Mouse (Mus musculus) hindbrain, postnatal 0 days (tissue): ENCODE data around the gene Hbq1b. TPM values are rescaled to one million over a fixed set of nuclear protein-coding genes. Genes with fewer than 3 reads are reported as not detected.

Experiments
- ATAC-seq: fragments of 200-750 bp; cut with Nextera tagmentation; 2 replicates; pipeline ENCODE4 v1.8.0; 2017; ENCODE audit warnings: mild to moderate bottlenecking, moderate TSS enrichment, moderate library complexity
- DNase-seq: peaks from one replicate; pipeline ENCODE4 v3.0.0-alpha.2; 2015; ENCODE audit warnings: low spot score
- H3K27ac ChIP-seq: fragments of 300-500 bp; sonication (generic); 2 replicates; pipeline ENCODE4 v1.5.1; 2014; ENCODE audit warnings: mild to moderate bottlenecking
- H3K27me3 ChIP-seq: fragments of 300-500 bp; sonication (generic); 2 replicates; pipeline ENCODE4 v1.6.1; 2014; ENCODE audit warnings: low read length, mixed read lengths; ENCODE audit not compliant: insufficient read depth
- H3K36me3 ChIP-seq: fragments of 300-500 bp; sonication (generic); 2 replicates; pipeline ENCODE4 v1.6.1; 2014; ENCODE audit warnings: low read length, mixed read lengths; ENCODE audit not compliant: insufficient read depth
- H3K4me1 ChIP-seq: fragments of 300-500 bp; sonication (generic); 2 replicates; pipeline ENCODE4 v1.6.1; 2014; ENCODE audit warnings: antibody characterized with exemption, low read length, mixed read lengths; ENCODE audit not compliant: insufficient read depth
- H3K4me2 ChIP-seq: fragments of 300-500 bp; sonication (generic); 2 replicates; pipeline ENCODE4 v1.6.1; 2014; ENCODE audit warnings: low read depth, mild to moderate bottlenecking, low read length, moderate library complexity, mixed read lengths
- H3K4me3 ChIP-seq: fragments of 300-500 bp; sonication (generic); 2 replicates; pipeline ENCODE4 v1.5.1; 2014; ENCODE audit warnings: low read length
- H3K9ac ChIP-seq: fragments of 300-500 bp; sonication (generic); replicated peaks from 2 replicates; pipeline ENCODE4 v1.6.1; 2014; ENCODE audit warnings: mild to moderate bottlenecking, low read length, moderate library complexity, mixed read lengths
- H3K9me3 ChIP-seq: fragments of 300-500 bp; sonication (generic); 2 replicates; pipeline ENCODE4 v1.6.1; 2016; ENCODE audit warnings: low read length, mixed read lengths
- CTCF ChIP-seq: IDR thresholded peaks from 2 replicates; pipeline ENCODE4 v1.5.1; 2016; ENCODE audit warnings: antibody characterized with exemption, control low read depth, low read depth
- WGBS: fragments of 180-500 bp; shearing (Covaris S2); extraction: QIAGEN DNeasy Blood & Tissue Kit; methylation state at CpG from one replicate; pipeline ENCODE4 v1.1.7; 2014; 5-methylcytosine and 5-hydroxymethylcytosine counted together
- polyA plus RNA-seq: library from polyadenylated mRNA; unstranded; fragments of >200 nt; fragmentation: Nextera tagmentation; extraction: Ambion mirVana; gene quantifications from 2 replicates; pipeline ENCODE4 v1.2.1, GENCODE M21; 2015
- total RNA-seq: library from RNA; depleted of rRNA; stranded (reverse); fragments of >200 nt; gene quantifications from 2 replicates; pipeline ENCODE4 v1.2.3, GENCODE M21; 2014

The Hbq1b gene
- total and polyA plus RNA-seq, 2 experiments from 2014 or later = 1.0 to 1.4 TPM

DNA sequence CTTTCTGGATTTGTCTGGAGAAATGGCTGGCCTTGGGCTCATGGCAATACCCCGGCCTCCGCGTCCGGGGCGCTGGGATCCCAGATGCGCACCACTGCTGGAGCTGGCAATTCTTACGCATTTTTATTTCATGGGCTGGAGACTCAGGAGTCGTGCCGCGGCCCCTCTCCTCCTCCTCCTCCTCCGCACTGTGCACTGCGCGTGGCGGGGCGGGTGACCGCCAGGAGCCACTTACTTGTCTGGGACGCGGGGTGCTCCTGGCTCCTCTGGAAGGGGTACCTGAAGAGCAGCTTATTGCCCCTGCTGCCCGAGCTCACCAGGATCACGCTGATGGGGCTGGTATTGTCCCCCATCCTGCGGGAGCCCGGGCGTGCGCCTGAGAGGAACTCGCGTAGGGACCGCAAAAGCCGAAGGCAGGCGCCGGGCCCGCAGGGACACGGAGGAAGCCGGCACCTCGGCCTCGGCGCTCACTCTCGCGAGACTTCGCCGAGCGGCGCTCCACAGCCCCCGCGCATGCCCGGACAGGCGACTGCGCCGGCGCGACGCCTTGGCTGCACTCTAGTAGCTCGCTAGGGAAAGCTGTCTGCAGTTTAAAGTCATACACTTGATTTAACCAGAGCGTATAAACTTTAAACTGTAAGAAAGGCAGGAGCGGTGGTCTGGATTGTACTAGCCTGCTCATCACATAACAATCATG lies 19.4 kb upstream of the Hbq1b start, which contains the start of gene Nprl3:
Gene Nprl3, minus strand, starts transcription at position 520 of the 697 bp plus-strand sequence.
- ATAC-seq (peak; percentile 99), DNase-seq (peak; percentile 98)
- peak within 1 kb of the TSS; percentile 95 for H3K27ac ChIP-seq
- H3K4me3 ChIP-seq = peak within 1 kb of the TSS; percentile 83
- WGBS = under 1% methylated on average over 54 of the region's 54 CpGs
- no peak for TF ChIP-seq CTCF
- peak within 1 kb of the TSS; percentile 77 for H3K4me2 ChIP-seq
- peak within 1 kb of the TSS; percentile 96 for H3K9ac ChIP-seq
- H3K4me1 ChIP-seq = peaks cover 8% of the 10 kb centered on the region
- H3K27me3 ChIP-seq = no peaks in the 10 kb centered on the region
- no peaks in the 10 kb centered on the region for H3K36me3 ChIP-seq
- H3K9me3 ChIP-seq = no peaks in the 10 kb centered on the region

DNA sequence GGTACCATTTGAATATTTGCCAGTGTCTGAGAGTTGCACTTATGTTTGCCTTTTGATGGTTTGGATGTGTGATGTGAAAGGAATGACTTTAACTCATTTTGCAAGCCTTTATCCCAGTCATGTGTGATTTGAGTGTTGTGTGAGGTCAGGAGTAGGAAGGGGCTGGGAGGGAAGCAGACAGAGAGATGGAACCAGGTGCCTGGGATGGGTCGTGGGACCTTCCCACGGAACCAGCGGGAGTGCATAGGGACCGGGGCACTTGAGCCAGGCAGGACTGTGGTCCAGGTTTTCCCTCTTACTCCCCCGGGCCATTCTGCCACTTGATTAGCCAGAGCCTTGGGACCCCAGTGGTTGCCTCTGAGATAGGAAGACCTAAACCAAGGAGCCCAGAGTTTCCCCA lies 18.8 kb upstream of the Hbq1b start:
- Histone ChIP-seq H3K27me3 (no peaks in the 10 kb centered on the region), H3K9ac (peak overlapping the region; percentile 96), H3K27ac (peak overlapping the region; percentile 95), H3K4me1 (peaks cover 8% of the 10 kb centered on the region), H3K4me3 (peak overlapping the region; percentile 83), H3K4me2 (peak overlapping the region; percentile 77), H3K36me3 (no peaks in the 10 kb centered on the region), H3K9me3 (no peaks in the 10 kb centered on the region)
- 16% methylated on average over 5 of the region's 5 CpGs for WGBS
- ATAC-seq = peak; percentile 12; the same call in 1 of the 2 replicates
- TF ChIP-seq CTCF = no peak
- peak; percentile 5 for DNase-seq

DNA sequence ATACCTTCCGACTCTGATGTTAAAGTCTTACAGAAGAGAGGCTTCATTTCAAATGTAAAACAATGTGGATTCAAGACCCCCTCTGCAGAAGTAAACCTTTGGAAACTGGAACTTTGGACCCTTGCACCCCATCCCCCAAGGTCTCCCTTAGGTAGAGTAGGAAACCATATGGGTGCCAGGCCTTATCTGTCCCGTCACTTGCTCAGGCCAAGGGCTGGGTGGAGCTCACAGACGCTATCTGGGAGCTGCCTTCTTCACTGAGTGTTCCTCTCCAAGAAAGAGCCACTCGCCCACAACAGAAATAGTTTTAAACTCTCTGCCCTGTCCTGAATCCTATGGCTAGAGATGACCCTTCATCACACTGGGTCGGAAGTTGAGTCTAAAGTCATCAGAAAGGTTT lies 17.8 kb upstream of the Hbq1b start:
- WGBS = 84% methylated on average over 5 of the region's 5 CpGs
- no peak overlapping the region for H3K9ac ChIP-seq
- H3K4me1 ChIP-seq = peaks cover 8% of the 10 kb centered on the region
- no peaks in the 10 kb centered on the region for H3K36me3 ChIP-seq
- no peaks in the 10 kb centered on the region for H3K9me3 ChIP-seq
- DNase-seq = no peak
- no peak overlapping the region for H3K4me2 ChIP-seq
- no peak overlapping the region for H3K27ac ChIP-seq
- H3K4me3 ChIP-seq = no peak overlapping the region
- no peaks in the 10 kb centered on the region for H3K27me3 ChIP-seq
- ATAC-seq = no peak
- TF ChIP-seq CTCF = no peak

DNA sequence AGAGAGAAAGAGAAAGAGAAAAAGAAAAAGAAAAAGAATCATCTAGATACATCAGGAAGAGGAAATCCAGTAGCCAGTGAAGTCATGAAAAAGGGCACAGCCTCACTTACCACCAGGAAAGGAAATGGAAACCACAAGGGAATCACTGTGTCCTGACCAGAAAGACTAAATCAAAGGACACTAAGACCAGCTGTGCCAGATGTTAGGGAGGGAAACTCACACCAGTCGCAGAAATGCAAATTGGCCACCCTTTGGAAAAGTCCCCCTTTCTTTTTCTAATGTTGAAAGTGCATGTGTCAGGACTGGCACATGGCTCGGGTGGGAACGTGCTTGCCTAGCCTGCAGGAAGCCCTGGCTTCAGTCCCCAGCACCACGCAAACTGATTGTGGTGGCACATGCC lies 15.6 kb upstream of the Hbq1b start:
- Histone ChIP-seq H3K9ac (no peak overlapping the region), H3K4me2 (no peak overlapping the region), H3K27me3 (no peaks in the 10 kb centered on the region), H3K4me1 (peaks cover 5% of the 10 kb centered on the region; the same call in 1 of the 2 replicates), H3K4me3 (no peak overlapping the region), H3K9me3 (no peaks in the 10 kb centered on the region), H3K27ac (no peak overlapping the region), H3K36me3 (no peaks in the 10 kb centered on the region)
- TF ChIP-seq CTCF = no peak
- ATAC-seq (no peak), DNase-seq (no peak)
- 55% methylated on average over 4 of the region's 4 CpGs for WGBS

DNA sequence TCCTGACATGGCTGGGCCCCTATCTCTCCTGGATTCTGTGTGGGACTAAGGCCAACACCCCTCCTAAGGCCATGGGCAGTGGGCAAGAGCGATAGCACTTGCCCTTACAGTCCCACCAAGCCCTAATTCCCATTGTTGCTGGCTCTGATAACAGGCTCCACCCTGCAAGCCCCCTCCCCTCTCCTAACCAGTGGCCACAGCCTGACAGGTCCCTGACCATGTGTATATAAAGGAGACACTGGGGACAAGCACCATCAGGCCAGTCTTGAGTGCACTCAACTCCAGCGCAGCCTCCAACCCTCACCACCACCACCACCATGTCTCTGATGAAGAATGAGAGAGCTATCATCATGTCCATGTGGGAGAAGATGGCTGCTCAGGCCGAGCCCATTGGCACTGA lies 10.4 kb upstream of the Hbq1b start, which contains the start of gene Hba-x:
Gene Hba-x, plus strand, starts transcription at position 54 of the 400 bp plus-strand sequence.
- no peak for TF ChIP-seq CTCF
- no peak within 1 kb of the TSS for H3K4me2 ChIP-seq

DNA sequence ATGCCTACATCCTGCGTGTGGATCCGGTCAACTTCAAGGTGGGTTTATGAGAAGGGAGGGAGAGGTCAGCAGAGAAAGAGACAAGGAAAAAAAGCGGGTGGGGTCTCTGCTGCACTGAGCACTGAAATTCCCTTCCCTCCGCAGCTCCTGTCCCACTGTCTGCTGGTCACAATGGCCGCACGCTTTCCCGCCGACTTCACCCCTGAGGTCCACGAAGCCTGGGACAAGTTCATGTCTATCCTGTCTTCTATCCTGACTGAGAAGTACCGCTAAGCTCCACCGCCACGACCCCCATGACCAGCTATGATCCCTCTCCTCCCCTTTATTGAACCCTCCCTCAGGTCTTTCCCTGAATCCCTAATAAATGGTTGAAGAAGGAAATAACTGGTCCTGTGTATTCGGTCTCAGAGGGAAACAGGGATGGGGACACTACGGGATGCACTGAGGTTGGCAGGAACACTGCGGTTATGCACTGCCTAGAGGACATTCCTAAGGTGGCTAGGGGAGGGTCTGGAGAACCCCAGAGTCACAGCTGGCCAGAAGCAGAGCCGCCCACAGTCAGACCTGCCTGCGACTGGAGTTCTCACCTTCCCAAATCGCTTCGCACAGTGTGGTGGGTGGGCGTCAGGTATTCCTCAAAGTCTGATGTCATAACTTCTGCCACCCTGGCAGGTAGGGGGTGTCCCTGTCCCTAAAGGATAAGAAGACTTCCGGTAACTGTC lies 8.9 kb upstream of the Hbq1b start:
- Histone ChIP-seq H3K4me3 (no peak overlapping the region), H3K4me1 (no peaks in the 10 kb centered on the region), H3K27ac (no peak overlapping the region), H3K27me3 (no peaks in the 10 kb centered on the region), H3K9me3 (no peaks in the 10 kb centered on the region), H3K9ac (no peak overlapping the region), H3K4me2 (no peak overlapping the region), H3K36me3 (no peaks in the 10 kb centered on the region)
- ATAC-seq (no peak), DNase-seq (no peak)
- TF ChIP-seq CTCF = no peak
- WGBS = 75% methylated on average over 21 of the region's 21 CpGs

More for the DNA sequence above, 10.4 kb upstream of the Hbq1b start, which contains the start of gene Hba-x:
- H3K27me3 ChIP-seq = no peaks in the 10 kb centered on the region
- no peak within 1 kb of the TSS for H3K9ac ChIP-seq
- no peak for DNase-seq
- no peak for ATAC-seq
- H3K9me3 ChIP-seq = no peaks in the 10 kb centered on the region
- H3K4me1 ChIP-seq = no peaks in the 10 kb centered on the region
- H3K36me3 ChIP-seq = no peaks in the 10 kb centered on the region
- H3K4me3 ChIP-seq = no peak within 1 kb of the TSS
- WGBS = 65% methylated on average over 3 of the region's 3 CpGs
- no peak within 1 kb of the TSS for H3K27ac ChIP-seq
